Mouse (Mus musculus) embryo, embryonic 9.5 days (tissue): ENCODE data around the gene Akr1b7.

Source experiments
- DNase-seq: peaks from one replicate; pipeline ENCODE4 v3.0.0-alpha.2; 2017; ENCODE audit errors: extremely low spot score

Gene Akr1b7

GRCm38 (mm10) chr6:34439006-34439405, 26.9 kb downstream of the Akr1b7 start:
- no peak for DNase-seq

GRCm38 (mm10) chr6:34441556-34442257, 29.6 kb downstream of the Akr1b7 start:
- no peak for DNase-seq

GRCm38 (mm10) chr6:34443791-34444190, 31.7 kb downstream of the Akr1b7 start:
- no peak for DNase-seq

GRCm38 (mm10) chr6:34447961-34448360, 35.8 kb downstream of the Akr1b7 start:
- peak; percentile 51 for DNase-seq

- no peak for DNase-seq
Observed at GRCm38 (mm10) chr6:34448696-34449095, 36.6 kb downstream of the Akr1b7 start.

GRCm38 (mm10) chr6:34452963-34453770, 41.0 kb downstream of the Akr1b7 start:
- DNase-seq = no peak

GRCm38 (mm10) chr6:34459456-34459855, 47.3 kb downstream of the Akr1b7 start:
- DNase-seq = no peak

GRCm38 (mm10) chr6:34460651-34461050, 48.5 kb downstream of the Akr1b7 start:
- no peak for DNase-seq

GRCm38 (mm10) chr6:34463582-34463981, 51.4 kb downstream of the Akr1b7 start:
- DNase-seq = no peak

GRCm38 (mm10) chr6:34471434-34472110, 59.4 kb downstream of the Akr1b7 start:
- DNase-seq = no peak
